Mouse (Mus musculus): ENCODE measurements around the gene Vcp.

Gene Vcp

GRCm38 (mm10) chr4:42946733-42947290, 53.5 kb downstream of the Vcp start:
- no peak for TF ChIP-seq GATA4 (IDR thresholded peaks at IDR 0.05; ENCODE audit: insufficient replicate concordance, low read length)

DNA sequence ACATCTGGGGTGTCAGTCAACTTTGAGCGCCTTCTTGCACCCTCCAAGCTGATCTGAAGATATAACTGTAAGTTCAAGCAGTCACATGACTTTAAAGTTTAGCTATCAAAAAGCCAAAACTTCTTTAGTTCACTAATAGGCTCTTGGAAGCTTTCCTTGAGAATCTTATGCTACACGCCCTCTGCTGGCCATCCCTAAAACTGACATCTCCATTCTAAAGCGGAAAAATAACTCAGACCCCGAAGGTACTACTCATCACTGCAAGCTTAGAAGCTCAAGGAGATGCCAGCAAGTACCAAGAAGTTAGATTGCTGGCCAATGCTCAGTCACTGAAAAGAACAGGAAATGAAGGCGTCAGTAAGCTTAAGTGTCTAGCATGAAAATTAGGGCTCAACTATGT, 54.4 kb downstream of the Vcp start:
- TF ChIP-seq GATA4 (IDR thresholded peaks at IDR 0.05; ENCODE audit: insufficient replicate concordance, low read length), result no peak

GRCm38 (mm10) chr4:42945445-42945844, 54.9 kb downstream of the Vcp start:
- no peak for TF ChIP-seq GATA4 (IDR thresholded peaks at IDR 0.05; ENCODE audit: insufficient replicate concordance, low read length)

- no peak for TF ChIP-seq GATA4 (IDR thresholded peaks at IDR 0.05; ENCODE audit: insufficient replicate concordance, low read length)
Measured at GRCm38 (mm10) chr4:42945043-42945442, 55.3 kb downstream of the Vcp start.

DNA sequence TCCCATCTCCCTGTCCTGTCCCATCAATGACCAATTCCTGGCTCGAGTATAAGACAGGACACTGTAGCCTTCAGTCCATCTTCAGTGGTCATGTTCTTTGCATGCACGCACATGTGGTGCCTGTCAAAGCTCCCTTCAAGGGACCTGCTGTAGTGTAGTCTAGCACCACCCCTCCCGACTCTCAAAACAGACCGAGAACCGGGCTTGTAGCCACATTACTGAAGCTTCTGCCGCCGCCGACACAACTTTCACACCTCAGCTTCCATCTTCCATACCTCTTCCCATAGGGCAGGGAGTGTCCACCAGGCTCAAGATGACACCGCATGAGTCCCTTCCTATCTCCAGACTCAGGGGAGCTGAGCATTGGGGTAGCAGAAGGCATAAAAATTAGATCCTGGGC, 56.1 kb downstream of the Vcp start:
- TF ChIP-seq GATA4 (IDR thresholded peaks at IDR 0.05; ENCODE audit: insufficient replicate concordance, low read length), result no peak

DNA sequence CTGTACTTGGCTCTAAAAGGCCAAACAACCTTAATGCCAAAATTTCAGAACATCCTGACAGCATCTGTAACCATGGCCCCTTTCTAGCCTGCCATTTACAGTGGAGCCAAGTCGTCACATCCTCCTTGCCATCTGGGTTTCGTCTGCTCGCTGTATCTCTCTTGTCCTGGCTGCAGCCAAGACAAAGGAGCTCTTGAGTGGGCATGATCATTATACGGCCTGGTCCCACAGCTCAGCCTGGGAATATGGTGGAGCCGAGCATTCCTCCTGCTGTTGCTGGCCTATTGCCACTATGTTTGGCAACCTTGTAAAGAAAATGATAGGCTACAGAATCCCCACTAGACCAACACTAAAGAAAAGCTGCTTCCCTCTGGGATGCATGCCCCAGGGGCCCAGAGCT, 57.0 kb downstream of the Vcp start:
- TF ChIP-seq GATA4 (IDR thresholded peaks at IDR 0.05; ENCODE audit: insufficient replicate concordance, low read length), result no peak

- TF ChIP-seq GATA4 (IDR thresholded peaks at IDR 0.05; ENCODE audit: insufficient replicate concordance, low read length), result no peak
Measured at GRCm38 (mm10) chr4:42941396-42941795, 58.9 kb downstream of the Vcp start.

- TF ChIP-seq GATA4 (IDR thresholded peaks at IDR 0.05; ENCODE audit: insufficient replicate concordance, low read length), result no peak; the same call in 1 of the 2 replicates
Measured at GRCm38 (mm10) chr4:42933630-42934029, 66.7 kb downstream of the Vcp start.

DNA sequence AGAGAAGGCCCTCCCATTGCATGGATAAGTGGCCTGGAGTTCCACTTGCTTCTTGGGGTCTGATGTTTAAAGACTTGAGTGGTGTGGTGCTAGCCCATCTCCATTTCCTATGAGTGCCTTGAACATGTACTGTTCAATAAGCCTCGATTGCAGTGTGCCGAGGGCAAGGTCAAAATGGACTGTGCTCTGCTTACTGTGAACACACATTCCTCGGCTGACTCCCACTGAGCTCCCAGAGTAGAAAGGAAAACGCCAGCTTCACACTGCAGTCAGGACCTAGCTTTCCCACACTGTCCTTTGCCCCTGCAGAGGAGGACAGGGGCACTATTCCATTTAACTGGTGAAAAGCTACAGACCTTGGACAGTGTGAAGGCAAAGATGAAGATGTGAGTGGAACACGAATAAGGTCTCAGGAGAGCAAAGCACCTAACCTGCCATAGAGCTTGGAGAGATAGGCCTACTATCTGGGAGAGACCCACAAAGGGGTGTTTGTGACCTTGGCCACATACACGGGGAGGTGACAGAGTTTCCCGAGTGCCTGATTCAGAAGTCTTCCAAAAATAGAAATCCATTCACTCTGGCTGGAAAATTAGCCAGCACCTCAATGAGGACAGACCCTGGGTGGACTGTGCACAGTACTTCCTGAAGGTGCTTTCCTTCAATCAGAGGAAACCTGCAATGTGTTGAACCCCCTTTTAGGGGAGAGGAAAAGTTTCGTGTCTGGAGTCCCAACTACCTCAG, 67.9 kb downstream of the Vcp start:
- TF ChIP-seq GATA4 (IDR thresholded peaks at IDR 0.05; ENCODE audit: insufficient replicate concordance, low read length), result no peak
